Mouse (Mus musculus) stomach, embryonic 15.5 days (tissue): ENCODE measurements around the gene Plcl2. TPM values are rescaled to one million over a fixed set of nuclear protein-coding genes. Genes with fewer than 3 reads are reported as not detected.
A peak's percentile ranks its signal among the peaks of the same experiment; 100 is the strongest.

Experiments
- ATAC-seq: fragments of 200-750 bp; cut with Nextera tagmentation; 2 replicates; pipeline ENCODE4 v1.8.0; 2017; ENCODE audit warnings: low read depth, moderate number of reproducible peaks, moderate TSS enrichment; ENCODE audit not compliant: insufficient read depth, low FRiP score
- H3K27ac ChIP-seq: fragments of 300-500 bp; sonication (generic); 2 replicates; pipeline ENCODE4 v1.5.1; 2015; ENCODE audit warnings: mild to moderate bottlenecking, inconsistent platforms
- H3K27me3 ChIP-seq: fragments of 300-500 bp; sonication (generic); replicated peaks from 2 replicates; pipeline ENCODE4 v1.6.1; 2015; ENCODE audit warnings: inconsistent platforms
- H3K36me3 ChIP-seq: fragments of 300-500 bp; sonication (generic); 2 replicates; pipeline ENCODE4 v1.6.1; 2015; ENCODE audit warnings: inconsistent platforms
- H3K4me1 ChIP-seq: fragments of 300-500 bp; sonication (generic); 2 replicates; pipeline ENCODE4 v1.6.1; 2015; ENCODE audit warnings: inconsistent platforms
- H3K4me2 ChIP-seq: fragments of 300-500 bp; sonication (generic); 2 replicates; pipeline ENCODE4 v1.6.1; 2015; ENCODE audit warnings: mild to moderate bottlenecking, inconsistent platforms
- H3K4me3 ChIP-seq: fragments of 300-500 bp; sonication (generic); replicated peaks from 2 replicates; pipeline ENCODE4 v1.5.1; 2015; ENCODE audit warnings: inconsistent platforms
- H3K9ac ChIP-seq: fragments of 300-500 bp; sonication (generic); 2 replicates; pipeline ENCODE4 v1.6.1; 2015; ENCODE audit warnings: inconsistent platforms
- H3K9me3 ChIP-seq: fragments of 300-500 bp; sonication (generic); 2 replicates; pipeline ENCODE4 v1.6.1; 2016; ENCODE audit warnings: inconsistent platforms
- whole genome bisulfite sequencing: fragments of 180-500 bp; shearing (Covaris S2); methylation state at CpG from one replicate; pipeline ENCODE4 v1.1.7; 2015; 5-methylcytosine and 5-hydroxymethylcytosine counted together
- polyA plus RNA-seq: library from polyadenylated mRNA; unstranded; fragments of >200 nt; fragmentation: Nextera tagmentation; extraction: Ambion mirVana; gene quantifications from 2 replicates; pipeline ENCODE4 v1.2.1, GENCODE M21; 2015

The Plcl2 gene
- polyA plus RNA-seq: 3.7 and 4.5 TPM in 2 replicates

GRCm38 (mm10) chr17:50509251-50510104 lies at the start of gene Plcl2:
Plcl2 (plus strand) TSS chr17:50509403.
- peak; percentile 56 for ATAC-seq
- Histone ChIP-seq H3K4me2 (peak within 1 kb of the TSS; percentile 90), H3K9ac (peak within 1 kb of the TSS; percentile 65), H3K9me3 (no peaks in the 10 kb centered on the region), H3K27ac (peak within 1 kb of the TSS; percentile 77), H3K4me1 (peaks cover 9% of the 10 kb centered on the region), H3K4me3 (peak within 1 kb of the TSS; percentile 89), H3K36me3 (no peaks in the 10 kb centered on the region), H3K27me3 (no peaks in the 10 kb centered on the region)
- WGBS: under 1% methylated on average over 81 of the region's 95 CpGs

GRCm38 (mm10) chr17:50460301-50460700 lies 48.9 kb upstream of the Plcl2 start:
- H3K4me2 ChIP-seq: no peak overlapping the region
- H3K9ac ChIP-seq: no peak overlapping the region
- WGBS: 67% methylated on average over 8 of the region's 8 CpGs
- no peak overlapping the region for H3K27ac ChIP-seq
- H3K9me3 ChIP-seq: no peaks in the 10 kb centered on the region
- no peak for ATAC-seq
- no peaks in the 10 kb centered on the region for H3K36me3 ChIP-seq
- no peaks in the 10 kb centered on the region for H3K27me3 ChIP-seq
- H3K4me3 ChIP-seq: no peak overlapping the region
- H3K4me1 ChIP-seq: no peaks in the 10 kb centered on the region

- no peak for ATAC-seq
- 79% methylated on average over 2 of the region's 2 CpGs for WGBS
- peaks cover 10% of the 10 kb centered on the region; the same call in 1 of the 2 replicates for H3K4me1 ChIP-seq
- H3K9ac ChIP-seq: no peak overlapping the region
- no peaks in the 10 kb centered on the region for H3K36me3 ChIP-seq
- no peak overlapping the region for H3K27ac ChIP-seq
- no peaks in the 10 kb centered on the region for H3K9me3 ChIP-seq
- no peak overlapping the region for H3K4me2 ChIP-seq
- no peak overlapping the region for H3K4me3 ChIP-seq
- no peaks in the 10 kb centered on the region for H3K27me3 ChIP-seq
These were observed 41.8 kb upstream of the Plcl2 start for GRCm38 (mm10) chr17:50467438-50467837.

GRCm38 (mm10) chr17:50469126-50469525 lies 40.1 kb upstream of the Plcl2 start:
- Histone ChIP-seq H3K9me3 (no peaks in the 10 kb centered on the region), H3K4me2 (no peak overlapping the region), H3K9ac (no peak overlapping the region), H3K4me3 (no peak overlapping the region), H3K27ac (no peak overlapping the region), H3K4me1 (peaks cover 10% of the 10 kb centered on the region; the same call in 1 of the 2 replicates), H3K27me3 (no peaks in the 10 kb centered on the region), H3K36me3 (no peaks in the 10 kb centered on the region)
- WGBS: 80% methylated on average over 5 of the region's 5 CpGs
- ATAC-seq: no peak

- peaks cover 10% of the 10 kb centered on the region; the same call in 1 of the 2 replicates for H3K4me1 ChIP-seq
- H3K9me3 ChIP-seq: no peaks in the 10 kb centered on the region
- WGBS: 33% methylated on average over 13 of the region's 13 CpGs
- H3K27ac ChIP-seq: peak overlapping the region; percentile 83
- H3K27me3 ChIP-seq: no peaks in the 10 kb centered on the region
- peak overlapping the region; percentile 49 for H3K4me2 ChIP-seq
- peak overlapping the region; percentile 12; the same call in 1 of the 2 replicates for H3K4me3 ChIP-seq
- no peaks in the 10 kb centered on the region for H3K36me3 ChIP-seq
- no peak overlapping the region for H3K9ac ChIP-seq
- ATAC-seq: no peak
These were observed 39.4 kb upstream of the Plcl2 start for GRCm38 (mm10) chr17:50469543-50470431.

- no peaks in the 10 kb centered on the region for H3K27me3 ChIP-seq
- peak; percentile 39; the same call in 1 of the 2 replicates for ATAC-seq
- H3K4me2 ChIP-seq: peak overlapping the region; percentile 49
- no peaks in the 10 kb centered on the region for H3K9me3 ChIP-seq
- H3K4me3 ChIP-seq: peak overlapping the region; percentile 12
- H3K36me3 ChIP-seq: no peaks in the 10 kb centered on the region
- peaks cover 10% of the 10 kb centered on the region; the same call in 1 of the 2 replicates for H3K4me1 ChIP-seq
- H3K9ac ChIP-seq: no peak overlapping the region
- 18% methylated on average over 16 of the region's 16 CpGs for WGBS
- H3K27ac ChIP-seq: peak overlapping the region; percentile 83
These were observed 38.6 kb upstream of the Plcl2 start for GRCm38 (mm10) chr17:50470432-50471078.

- Histone ChIP-seq H3K4me3 (no peak overlapping the region), H3K27ac (no peak overlapping the region), H3K36me3 (no peaks in the 10 kb centered on the region), H3K4me2 (no peak overlapping the region), H3K27me3 (no peaks in the 10 kb centered on the region), H3K9me3 (no peaks in the 10 kb centered on the region), H3K4me1 (peaks cover 10% of the 10 kb centered on the region; the same call in 1 of the 2 replicates), H3K9ac (no peak overlapping the region)
- 44% methylated on average over 3 of the region's 3 CpGs for WGBS
- ATAC-seq: 0 out of 2 replicates have a peak, but pooled peaks have one; percentile 31
These were observed 38.0 kb upstream of the Plcl2 start for GRCm38 (mm10) chr17:50471230-50471629.

- Histone ChIP-seq H3K9me3 (no peaks in the 10 kb centered on the region), H3K9ac (no peak overlapping the region), H3K4me3 (no peak overlapping the region), H3K4me2 (no peak overlapping the region), H3K4me1 (no peaks in the 10 kb centered on the region), H3K36me3 (no peaks in the 10 kb centered on the region), H3K27ac (no peak overlapping the region), H3K27me3 (no peaks in the 10 kb centered on the region)
- no peak for ATAC-seq
- 80% methylated on average over 4 of the region's 4 CpGs for whole genome bisulfite sequencing
These were observed 31.9 kb upstream of the Plcl2 start for GRCm38 (mm10) chr17:50477277-50477676.

GRCm38 (mm10) chr17:50480867-50481266 lies 28.3 kb upstream of the Plcl2 start:
- no peak overlapping the region for H3K27ac ChIP-seq
- no peaks in the 10 kb centered on the region for H3K4me1 ChIP-seq
- no peak overlapping the region for H3K9ac ChIP-seq
- no peaks in the 10 kb centered on the region for H3K27me3 ChIP-seq
- 49% methylated on average over 7 of the region's 7 CpGs for WGBS
- no peaks in the 10 kb centered on the region for H3K9me3 ChIP-seq
- no peak overlapping the region for H3K4me2 ChIP-seq
- no peak for ATAC-seq
- no peak overlapping the region for H3K4me3 ChIP-seq
- H3K36me3 ChIP-seq: no peaks in the 10 kb centered on the region

GRCm38 (mm10) chr17:50483700-50484099 lies 25.5 kb upstream of the Plcl2 start:
- WGBS: 70% methylated on average over 7 of the region's 7 CpGs
- Histone ChIP-seq H3K36me3 (no peaks in the 10 kb centered on the region), H3K4me3 (no peak overlapping the region), H3K27me3 (no peaks in the 10 kb centered on the region), H3K4me2 (no peak overlapping the region), H3K27ac (no peak overlapping the region), H3K4me1 (no peaks in the 10 kb centered on the region), H3K9ac (no peak overlapping the region), H3K9me3 (no peaks in the 10 kb centered on the region)
- no peak for ATAC-seq

GRCm38 (mm10) chr17:50484981-50485380 lies 24.2 kb upstream of the Plcl2 start:
- Histone ChIP-seq H3K4me2 (no peak overlapping the region), H3K9ac (no peak overlapping the region), H3K4me1 (no peaks in the 10 kb centered on the region), H3K36me3 (no peaks in the 10 kb centered on the region), H3K27ac (no peak overlapping the region), H3K9me3 (no peaks in the 10 kb centered on the region), H3K4me3 (no peak overlapping the region), H3K27me3 (no peaks in the 10 kb centered on the region)
- WGBS: 73% methylated on average over 5 of the region's 5 CpGs
- no peak for ATAC-seq
